Mouse (Mus musculus) liver, embryonic 14.5 days (tissue): ENCODE results near the gene Asna1. TPM values are rescaled to one million over a fixed set of nuclear protein-coding genes. Genes with fewer than 3 reads are reported as not detected.

Source experiments
- ATAC-seq: fragments of 200-750 bp; cut with Nextera tagmentation; 2 replicates; pipeline ENCODE4 v1.8.0; 2017; ENCODE audit warnings: moderate number of reproducible peaks, mild to moderate bottlenecking, moderate library complexity; ENCODE audit not compliant: insufficient read depth
- DNase-seq, 3 experiments: peaks; one replicate each; pipeline ENCODE4 v3.0.0-alpha.2; 2012 to 2013; ENCODE audit warnings: low read depth in 3 of 3, low spot score in 3 of 3
- H3K27ac ChIP-seq: fragments of 300-500 bp; sonication (generic); 2 replicates; pipeline ENCODE4 v1.5.1; 2014; ENCODE audit warnings: moderate library complexity, mild to moderate bottlenecking, control low read depth, inconsistent platforms
- H3K27me3 ChIP-seq: fragments of 300-500 bp; sonication (generic); 2 replicates; pipeline ENCODE4 v1.6.1; 2014; ENCODE audit warnings: mild to moderate bottlenecking, low read length, moderate library complexity; ENCODE audit not compliant: control insufficient read depth, insufficient read depth
- H3K36me3 ChIP-seq: fragments of 300-500 bp; sonication (generic); replicated peaks from 2 replicates; pipeline ENCODE4 v1.6.1; 2014; ENCODE audit warnings: low read depth; ENCODE audit not compliant: control insufficient read depth, insufficient read depth
- H3K4me1 ChIP-seq, 2 experiments: fragments of 200-500 bp in 1 of 2; fragments of 300-500 bp in 1 of 2; sonication (generic) in 1 of 2; replicated peaks; 2 replicates each; pipeline ENCODE4 v1.6.1; 2012 to 2014; ENCODE audit warnings: antibody characterized with exemption in 1 of 2, inconsistent platforms in 1 of 2, low read length in 1 of 2; ENCODE audit not compliant: control insufficient read depth in 2 of 2, insufficient read depth in 2 of 2
- H3K4me2 ChIP-seq: fragments of 300-500 bp; sonication (generic); 2 replicates; pipeline ENCODE4 v1.6.1; 2014; ENCODE audit warnings: low read depth, mild to moderate bottlenecking, control low read depth, moderate library complexity
- H3K4me3 ChIP-seq, 2 experiments: fragments of 200-500 bp in 1 of 2; fragments of 300-500 bp in 1 of 2; sonication (generic) in 1 of 2; 2 replicates each; pipeline ENCODE4 v1.5.1; 2012 to 2014; ENCODE audit warnings: low read depth in 2 of 2, low read length in 2 of 2, mild to moderate bottlenecking in 2 of 2, control low read depth in 1 of 2, inconsistent platforms in 1 of 2, moderate library complexity in 1 of 2; ENCODE audit not compliant: insufficient read depth in 1 of 2
- H3K9ac ChIP-seq: fragments of 300-500 bp; sonication (generic); replicated peaks from 2 replicates; pipeline ENCODE4 v1.6.1; 2014; ENCODE audit warnings: mild to moderate bottlenecking, control low read depth, moderate library complexity
- H3K9me3 ChIP-seq: fragments of 300-500 bp; sonication (generic); 2 replicates; pipeline ENCODE4 v1.6.1; 2016; ENCODE audit warnings: low read length, mixed read lengths; ENCODE audit not compliant: control insufficient read depth
- CTCF ChIP-seq: IDR thresholded peaks from 2 replicates; pipeline ENCODE4 v1.5.1; 2016; ENCODE audit warnings: antibody characterized with exemption, low read depth, control low read depth
- EP300 ChIP-seq: IDR thresholded peaks from 2 replicates; pipeline ENCODE4 v1.6.1; 2016; ENCODE audit warnings: antibody characterized with exemption, low read depth
- WGBS: fragments of 180-500 bp; shearing (Covaris S2); extraction: QIAGEN DNeasy Blood & Tissue Kit; methylation state at CpG from one replicate; pipeline ENCODE4 v1.1.7; 2014; ENCODE audit not compliant: insufficient replicate concordance; 5-methylcytosine and 5-hydroxymethylcytosine counted together
- polyA plus RNA-seq, 2 experiments: library from polyadenylated mRNA; depleted of rRNA in 1 of 2; stranded (reverse) in 1 of 2; unstranded in 1 of 2; fragments of >200 nt; fragmentation: Nextera tagmentation in 1 of 2; extraction: Ambion mirVana in 1 of 2; gene quantifications; 2 replicates each; pipeline versions ENCODE4 v1.2.1 to v1.2.3; 2012 to 2014

Gene Asna1
- polyA plus RNA-seq, 2 experiments: 56.9 to 85.3 TPM

GRCm38 (mm10) chr8:85016724-85017123 lies 8.4 kb downstream of the Asna1 start:
- Histone ChIP-seq H3K4me3 (no peak overlapping the region), H3K36me3 (peaks cover 13% of the 10 kb centered on the region), H3K9me3 (no peaks in the 10 kb centered on the region), H3K27me3 (peaks cover 20% of the 10 kb centered on the region), H3K9ac (no peak overlapping the region), H3K4me2 (no peak overlapping the region), H3K27ac (no peak overlapping the region), H3K4me1 (no peaks in the 10 kb centered on the region)
- TF ChIP-seq EP300 (no peak), CTCF (no peak)
- WGBS: 71% methylated on average over 10 of the region's 10 CpGs
- DNase-seq (no peak), ATAC-seq (no peak)

- no peaks in the 10 kb centered on the region for H3K4me1 ChIP-seq
- H3K4me2 ChIP-seq: peak within 1 kb of the TSS; percentile 57
- ATAC-seq: no peak
- H3K36me3 ChIP-seq: peaks cover 13% of the 10 kb centered on the region
- TF ChIP-seq EP300: no peak
- no peak for TF ChIP-seq CTCF
- DNase-seq: no peak
- 59% methylated on average over 2 of the region's 2 CpGs for WGBS
- no peak within 1 kb of the TSS for H3K9ac ChIP-seq
- peaks cover 35% of the 10 kb centered on the region for H3K27me3 ChIP-seq
- no peak within 1 kb of the TSS for H3K4me3 ChIP-seq
- no peak within 1 kb of the TSS for H3K27ac ChIP-seq
- no peaks in the 10 kb centered on the region for H3K9me3 ChIP-seq
Measured at GRCm38 (mm10) chr8:85014431-85014830, 10.7 kb downstream of the Asna1 start, which contains the start of gene Best2. Gene Best2, minus strand, starts transcription at chr8:85014531.

- H3K4me3 ChIP-seq: no peak overlapping the region
- DNase-seq: peak in 1 of 3 experiments; percentile 53
- WGBS: 5% methylated on average over 25 of the region's 26 CpGs
- 0 out of 2 replicates have a peak, but pooled peaks have one; percentile 18 for ATAC-seq
- H3K4me2 ChIP-seq: peak overlapping the region; percentile 57
- H3K9ac ChIP-seq: no peak overlapping the region
- peaks cover 42% of the 10 kb centered on the region for H3K27me3 ChIP-seq
- H3K36me3 ChIP-seq: peaks cover 5% of the 10 kb centered on the region
- no peaks in the 10 kb centered on the region for H3K4me1 ChIP-seq
- H3K27ac ChIP-seq: no peak overlapping the region
- TF ChIP-seq CTCF: peak; percentile 85
- no peak for TF ChIP-seq EP300
- no peaks in the 10 kb centered on the region for H3K9me3 ChIP-seq
Measured at GRCm38 (mm10) chr8:85013230-85013840, 11.7 kb downstream of the Asna1 start.

GRCm38 (mm10) chr8:85011242-85011641 lies 13.8 kb downstream of the Asna1 start:
- H3K9me3 ChIP-seq: no peaks in the 10 kb centered on the region
- H3K4me1 ChIP-seq: no peaks in the 10 kb centered on the region
- peaks cover 44% of the 10 kb centered on the region for H3K27me3 ChIP-seq
- no peak for ATAC-seq
- 14% methylated on average over 28 of the region's 28 CpGs for WGBS
- no peak for DNase-seq
- no peaks in the 10 kb centered on the region for H3K36me3 ChIP-seq
- H3K9ac ChIP-seq: no peak overlapping the region
- no peak for TF ChIP-seq CTCF
- no peak for TF ChIP-seq EP300
- no peak overlapping the region for H3K27ac ChIP-seq
- H3K4me2 ChIP-seq: no peak overlapping the region
- H3K4me3 ChIP-seq: no peak overlapping the region

- Histone ChIP-seq H3K4me1 (no peaks in the 10 kb centered on the region), H3K27ac (no peak overlapping the region), H3K9ac (no peak overlapping the region), H3K4me3 (no peak overlapping the region), H3K4me2 (no peak overlapping the region), H3K36me3 (no peaks in the 10 kb centered on the region), H3K27me3 (peaks cover 29% of the 10 kb centered on the region), H3K9me3 (no peaks in the 10 kb centered on the region)
- TF ChIP-seq CTCF (peak; percentile 86), EP300 (no peak)
- DNase-seq: no peak
- 24% methylated on average over 23 of the region's 25 CpGs for WGBS
- no peak for ATAC-seq
Measured at GRCm38 (mm10) chr8:85007686-85008085, 17.4 kb downstream of the Asna1 start.
